Mouse (Mus musculus) forebrain, embryonic 10.5 days (tissue): Measurements from ENCODE around the gene Nuak2. TPM values are rescaled to one million over a fixed set of nuclear protein-coding genes. Genes with fewer than 3 reads are reported as not detected.

ENCODE experiments used
- DNase-seq: peaks from one replicate; pipeline ENCODE4 v3.0.0-alpha.2; 2017; ENCODE audit warnings: low spot score; ENCODE audit errors: extremely low spot score
- H3K27ac ChIP-seq: fragments of 300-500 bp; sonication (generic); 2 replicates; pipeline ENCODE4 v1.5.1; 2016; ENCODE audit warnings: mild to moderate bottlenecking
- H3K27me3 ChIP-seq: fragments of 300-500 bp; sonication (generic); 2 replicates; pipeline ENCODE4 v1.6.1; 2016; ENCODE audit warnings: mild to moderate bottlenecking; ENCODE audit not compliant: poor library complexity, severe bottlenecking
- H3K36me3 ChIP-seq: fragments of 300-500 bp; sonication (generic); replicated peaks from 2 replicates; pipeline ENCODE4 v1.6.1; 2016; ENCODE audit warnings: mild to moderate bottlenecking, moderate library complexity
- H3K4me1 ChIP-seq: fragments of 300-500 bp; sonication (generic); 2 replicates; pipeline ENCODE4 v1.6.1; 2016
- H3K4me3 ChIP-seq: fragments of 300-500 bp; sonication (generic); 2 replicates; pipeline ENCODE4 v1.5.1; 2016; ENCODE audit warnings: mild to moderate bottlenecking, moderate library complexity
- H3K9me3 ChIP-seq: fragments of 300-500 bp; sonication (generic); 2 replicates; pipeline ENCODE4 v1.6.1; 2016; ENCODE audit warnings: mild to moderate bottlenecking, moderate library complexity
- WGBS: fragments of 180-500 bp; shearing (Covaris S2); methylation state at CpG from one replicate; pipeline ENCODE4 v1.1.7; 2016; 5-methylcytosine and 5-hydroxymethylcytosine counted together
- polyA plus RNA-seq: library from polyadenylated mRNA; unstranded; fragments of >200 nt; fragmentation: Nextera tagmentation; extraction: Ambion mirVana; gene quantifications from 2 replicates; pipeline ENCODE4 v1.2.1, GENCODE M21; 2016

The Nuak2 gene
- polyA plus RNA-seq, 1 experiment from 2014 or later: 49.9 TPM

DNA sequence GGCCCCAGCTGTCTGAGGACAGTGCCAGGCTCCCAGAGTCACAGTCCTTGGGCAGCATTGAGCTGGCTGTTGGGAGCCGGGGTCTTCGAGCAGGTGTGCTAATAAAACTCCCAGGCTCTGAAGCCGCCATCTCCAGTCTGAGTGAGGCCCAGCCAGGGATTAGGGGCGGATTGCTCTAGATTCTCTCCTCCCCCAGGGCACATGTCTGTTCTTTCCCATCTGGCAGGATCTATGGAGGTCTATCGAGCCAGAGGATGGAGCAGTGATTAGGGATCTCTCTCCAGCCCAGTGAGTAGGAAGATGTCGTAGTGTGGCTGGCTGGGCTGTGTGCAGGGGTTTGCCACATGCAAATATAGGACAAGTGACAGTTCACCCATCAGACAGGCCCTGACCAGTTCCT lies 51.0 kb downstream of the Nuak2 start:
- 85% methylated on average over 6 of the region's 6 CpGs for WGBS
- peaks cover 43% of the 10 kb centered on the region for H3K4me1 ChIP-seq
- no peaks in the 10 kb centered on the region for H3K9me3 ChIP-seq
- H3K4me3 ChIP-seq: peak overlapping the region; percentile 11
- peaks cover 83% of the 10 kb centered on the region for H3K36me3 ChIP-seq
- no peak for DNase-seq
- H3K27ac ChIP-seq: peak overlapping the region; percentile 54
- no peaks in the 10 kb centered on the region for H3K27me3 ChIP-seq

GRCm38 (mm10) chr1:132367692-132368506 lies 52.0 kb downstream of the Nuak2 start:
- Histone ChIP-seq H3K4me1 (peaks cover 52% of the 10 kb centered on the region), H3K36me3 (peaks cover 81% of the 10 kb centered on the region), H3K9me3 (no peaks in the 10 kb centered on the region), H3K4me3 (peak overlapping the region; percentile 11), H3K27ac (peak overlapping the region; percentile 54), H3K27me3 (no peaks in the 10 kb centered on the region)
- DNase-seq: peak; percentile 77
- WGBS: 36% methylated on average over 7 of the region's 7 CpGs

DNA sequence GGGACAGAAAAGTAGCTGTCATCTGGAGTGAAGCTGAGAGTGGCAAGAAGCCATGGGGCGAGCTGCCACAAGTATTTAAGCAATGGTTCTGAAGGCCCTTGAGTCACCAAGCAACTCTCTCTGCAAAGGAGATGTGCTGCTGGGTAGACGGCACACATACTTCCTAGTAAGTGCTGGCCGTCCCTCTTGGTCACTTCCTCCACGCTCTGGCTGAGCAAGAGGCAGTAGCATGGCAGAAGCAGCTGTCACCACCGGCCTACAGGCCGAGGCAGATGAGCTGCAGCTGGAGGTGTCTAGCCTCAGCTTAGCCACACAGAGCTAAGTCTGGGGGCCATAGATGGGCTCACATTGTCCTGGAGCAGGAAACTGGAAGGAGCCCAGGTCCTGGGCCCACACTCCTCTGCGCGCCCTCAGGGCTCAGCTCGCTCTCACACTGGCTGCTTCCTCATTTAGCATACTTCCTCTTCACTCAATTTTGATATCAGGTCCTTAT lies 54.8 kb downstream of the Nuak2 start:
- Histone ChIP-seq H3K27me3 (no peaks in the 10 kb centered on the region), H3K4me1 (peaks cover 75% of the 10 kb centered on the region), H3K9me3 (no peaks in the 10 kb centered on the region), H3K36me3 (peaks cover 85% of the 10 kb centered on the region), H3K27ac (peak overlapping the region; percentile 54; the same call in 1 of the 2 replicates), H3K4me3 (no peak overlapping the region)
- WGBS: 81% methylated on average over 9 of the region's 9 CpGs
- no peak for DNase-seq

GRCm38 (mm10) chr1:132371298-132372081 lies 55.6 kb downstream of the Nuak2 start:
- 56% methylated on average over 8 of the region's 8 CpGs for WGBS
- Histone ChIP-seq H3K9me3 (no peaks in the 10 kb centered on the region), H3K4me3 (no peak overlapping the region), H3K36me3 (peaks cover 83% of the 10 kb centered on the region), H3K4me1 (peaks cover 75% of the 10 kb centered on the region), H3K27ac (peak overlapping the region; percentile 58), H3K27me3 (no peaks in the 10 kb centered on the region)
- DNase-seq: no peak

DNA sequence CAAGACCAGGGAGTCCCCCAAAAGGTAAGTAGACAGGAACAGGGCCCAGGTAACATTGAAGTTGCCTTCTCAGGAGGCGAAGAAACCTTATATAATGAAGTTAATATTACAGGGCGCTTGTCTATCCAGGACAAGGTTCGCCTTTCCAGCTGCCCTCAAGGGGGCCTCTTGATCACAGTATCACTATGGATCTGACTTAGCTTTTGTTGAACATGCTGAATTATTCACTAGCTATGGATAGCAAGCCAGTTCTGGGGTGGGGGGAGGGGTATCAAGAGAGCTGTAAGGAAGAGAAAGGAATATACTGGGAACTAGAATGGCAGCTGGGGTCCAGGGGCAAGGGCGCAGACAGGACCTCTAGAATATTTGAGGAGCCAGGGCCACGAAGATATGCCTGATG lies 56.4 kb downstream of the Nuak2 start:
- Histone ChIP-seq H3K36me3 (peaks cover 83% of the 10 kb centered on the region), H3K4me1 (peaks cover 75% of the 10 kb centered on the region), H3K4me3 (no peak overlapping the region), H3K9me3 (no peaks in the 10 kb centered on the region), H3K27me3 (no peaks in the 10 kb centered on the region), H3K27ac (0 out of 2 replicates have a peak overlapping the region, but pooled peaks have one; percentile 58)
- DNase-seq: no peak
- WGBS: 91% methylated on average over 5 of the region's 5 CpGs

- H3K36me3 ChIP-seq: peaks cover 87% of the 10 kb centered on the region
- WGBS: 92% methylated on average over 6 of the region's 6 CpGs
- H3K27ac ChIP-seq: peak overlapping the region; percentile 58; the same call in 1 of the 2 replicates
- DNase-seq: no peak
- H3K4me3 ChIP-seq: no peak overlapping the region
- no peaks in the 10 kb centered on the region for H3K27me3 ChIP-seq
- H3K9me3 ChIP-seq: no peaks in the 10 kb centered on the region
- peaks cover 75% of the 10 kb centered on the region for H3K4me1 ChIP-seq
Observed at GRCm38 (mm10) chr1:132372896-132373534, 57.1 kb downstream of the Nuak2 start.

GRCm38 (mm10) chr1:132374140-132374872 lies 58.4 kb downstream of the Nuak2 start:
- H3K9me3 ChIP-seq: no peaks in the 10 kb centered on the region
- H3K36me3 ChIP-seq: peaks cover 93% of the 10 kb centered on the region
- H3K4me3 ChIP-seq: no peak overlapping the region
- WGBS: 62% methylated on average over 5 of the region's 5 CpGs
- peaks cover 75% of the 10 kb centered on the region for H3K4me1 ChIP-seq
- H3K27me3 ChIP-seq: no peaks in the 10 kb centered on the region
- DNase-seq: no peak
- H3K27ac ChIP-seq: peak overlapping the region; percentile 54

DNA sequence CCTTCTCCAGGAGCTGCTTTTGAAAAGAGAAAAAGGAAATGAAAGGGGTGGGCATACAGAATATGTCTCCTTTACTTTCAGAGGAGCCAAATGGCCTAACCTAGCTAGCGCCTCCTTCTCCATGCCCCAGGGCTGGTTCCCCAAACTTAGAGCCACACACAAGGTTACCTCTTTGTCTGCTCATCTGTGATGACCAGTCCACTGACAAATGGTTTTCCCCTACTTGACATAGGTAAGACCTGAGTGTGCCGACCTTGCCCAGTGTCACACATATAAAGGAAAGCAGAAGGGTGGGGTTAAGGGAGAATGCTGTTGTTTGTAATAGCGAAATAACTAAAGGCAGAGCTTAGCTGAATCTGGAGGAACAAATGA lies 58.9 kb downstream of the Nuak2 start:
- WGBS: 84% methylated on average over 3 of the region's 3 CpGs
- Histone ChIP-seq H3K27ac (peak overlapping the region; percentile 54), H3K4me3 (no peak overlapping the region), H3K9me3 (no peaks in the 10 kb centered on the region), H3K36me3 (peaks cover 94% of the 10 kb centered on the region), H3K4me1 (peaks cover 75% of the 10 kb centered on the region), H3K27me3 (no peaks in the 10 kb centered on the region)
- no peak for DNase-seq

GRCm38 (mm10) chr1:132375256-132375655 lies 59.3 kb downstream of the Nuak2 start:
- H3K27me3 ChIP-seq: no peaks in the 10 kb centered on the region
- peak overlapping the region; percentile 54; the same call in 1 of the 2 replicates for H3K27ac ChIP-seq
- H3K4me3 ChIP-seq: no peak overlapping the region
- no peak for DNase-seq
- peaks cover 94% of the 10 kb centered on the region for H3K36me3 ChIP-seq
- no peaks in the 10 kb centered on the region for H3K9me3 ChIP-seq
- peaks cover 75% of the 10 kb centered on the region for H3K4me1 ChIP-seq
- WGBS: 55% methylated on average over 4 of the region's 4 CpGs

- Histone ChIP-seq H3K27ac (peak overlapping the region; percentile 52), H3K4me3 (no peak overlapping the region), H3K4me1 (peaks cover 72% of the 10 kb centered on the region), H3K36me3 (peaks cover 94% of the 10 kb centered on the region), H3K9me3 (no peaks in the 10 kb centered on the region), H3K27me3 (no peaks in the 10 kb centered on the region)
- no peak for DNase-seq
- 71% methylated on average over 8 of the region's 8 CpGs for WGBS
Observed at GRCm38 (mm10) chr1:132376211-132377054, 60.5 kb downstream of the Nuak2 start.

- Histone ChIP-seq H3K27ac (peak overlapping the region; percentile 52), H3K4me1 (peaks cover 67% of the 10 kb centered on the region), H3K9me3 (no peaks in the 10 kb centered on the region), H3K27me3 (no peaks in the 10 kb centered on the region), H3K36me3 (peaks cover 95% of the 10 kb centered on the region), H3K4me3 (no peak overlapping the region)
- 64% methylated on average over 7 of the region's 7 CpGs for WGBS
- DNase-seq: no peak
Observed at GRCm38 (mm10) chr1:132377055-132377365, 61.1 kb downstream of the Nuak2 start.
